9 mouse cellular contexts compared by ENCODE assay signal in genomic region chr19:6397582-6398249, GRCm38 (mm10). TPM values are rescaled to one million over a fixed set of nuclear protein-coding genes. Genes with fewer than 3 reads are reported as not detected.
DNase-seq lines count a peak whose midpoint lies in the region; ATAC-seq and TF ChIP-seq lines count a peak whose summit lies in the region.
"Had no signal": no experiment of that assay in that cellular context is flagged by ENCODE, and none has a peak within 500 bp of the region (broad histone marks: within the 10 kb centered on the region; RNA-seq: fewer than 3 reads in every experiment).

No protein-coding gene starts in this region.

- H3K4me1 ChIP-seq in forebrain, embryonic 10.5 days: peaks cover 48% of the 10 kb centered on the region
- H3K4me1 ChIP-seq in forebrain, embryonic 16.5 days (replicated peaks; ENCODE audit: control insufficient read depth, insufficient read depth, low read length): peaks cover 33% of the 10 kb centered on the region
- peaks cover 1 to 18% of the 10 kb centered on the region in 2 experiments; a peak in 3 of 4 replicates for H3K4me1 ChIP-seq in ES-E14 (ENCODE audit: control insufficient read depth in 2 of 2, insufficient read depth in 2 of 2, low read length in 2 of 2, poor library complexity in 1 of 2)
- peaks cover 34% of the 10 kb centered on the region for H3K4me1 ChIP-seq in midbrain, embryonic 16.5 days (ENCODE audit: control insufficient read depth, insufficient read depth, low read length)

- no peak for DNase-seq in forebrain, embryonic 10.5 days (ENCODE audit: extremely low spot score, low spot score)
- DNase-seq in kidney, adult 11 months: peak; percentile 56
- no peak for DNase-seq in kidney, postnatal 4 days
- no peak for DNase-seq in ES-E14 (ENCODE audit: low read depth, low spot score)
- DNase-seq in cerebellum, postnatal 36 days: no peak

- in situ Hi-C loops in ES-E14 (cut with MboI; ENCODE audit: low sequenced_read_pairs in 2 of 2, unreplicated experiment in 2 of 2): no loop called here

- ATAC-seq in forebrain, embryonic 16.5 days: no peak
- no peak for ATAC-seq in midbrain, embryonic 16.5 days
- ATAC-seq in erythroblast, adult 5-6 weeks (replicated peaks; ENCODE audit: low FRiP score, poor library complexity, severe bottlenecking): no peak

- no peaks in the 10 kb centered on the region for H3K36me3 ChIP-seq in forebrain, embryonic 10.5 days (replicated peaks)
- H3K36me3 ChIP-seq in forebrain, embryonic 16.5 days (ENCODE audit: control insufficient read depth, insufficient read depth): no peaks in the 10 kb centered on the region
- no peaks in the 10 kb centered on the region for H3K36me3 ChIP-seq in ES-E14 (ENCODE audit: control insufficient read depth, insufficient read depth, low read length, poor library complexity, severe bottlenecking)
- H3K36me3 ChIP-seq in midbrain, embryonic 16.5 days (ENCODE audit: control insufficient read depth, insufficient read depth, low read length): no peaks in the 10 kb centered on the region

- H3K4me2 ChIP-seq in forebrain, embryonic 16.5 days (ENCODE audit: low read length): no peak overlapping the region
- H3K4me2 ChIP-seq in midbrain, embryonic 16.5 days (ENCODE audit: low read length): peak overlapping the region; percentile 97; the same call in 1 of the 2 replicates

- H3K27ac ChIP-seq in forebrain, embryonic 10.5 days: no peak overlapping the region
- no peak overlapping the region for H3K27ac ChIP-seq in forebrain, embryonic 16.5 days (ENCODE audit: low read length)
- no peak overlapping the region for H3K27ac ChIP-seq in ES-E14 (ENCODE audit: insufficient read depth, low read depth, low read length, poor library complexity, severe bottlenecking)
- H3K27ac ChIP-seq in midbrain, embryonic 16.5 days (ENCODE audit: low read length): no peak overlapping the region
- H3K27ac ChIP-seq: left cerebral cortex, adult 2 months had no signal

- no peaks in the 10 kb centered on the region for H3K9me3 ChIP-seq in forebrain, embryonic 10.5 days
- no peaks in the 10 kb centered on the region for H3K9me3 ChIP-seq in forebrain, embryonic 16.5 days (ENCODE audit: control insufficient read depth, low read length)
- H3K9me3 ChIP-seq in ES-E14 (ENCODE audit: control insufficient read depth, insufficient read depth, low read depth, low read length): no peaks in the 10 kb centered on the region
- no peaks in the 10 kb centered on the region for H3K9me3 ChIP-seq in midbrain, embryonic 16.5 days (replicated peaks; ENCODE audit: control insufficient read depth, low read length, poor library complexity, severe bottlenecking)

- H3K27me3 ChIP-seq in forebrain, embryonic 10.5 days (ENCODE audit: poor library complexity, severe bottlenecking): peaks cover 56% of the 10 kb centered on the region
- H3K27me3 ChIP-seq in forebrain, embryonic 16.5 days (replicated peaks; ENCODE audit: control insufficient read depth, insufficient read depth, low read length): peaks cover 10% of the 10 kb centered on the region
- H3K27me3 ChIP-seq in midbrain, embryonic 16.5 days (ENCODE audit: control insufficient read depth, insufficient read depth, low read depth, low read length): peaks cover 2% of the 10 kb centered on the region; the same call in 1 of the 2 replicates

- 85% methylated on average over 22 of the region's 22 CpGs for WGBS in forebrain, embryonic 10.5 days
- WGBS in forebrain, embryonic 16.5 days: 90% methylated on average over 22 of the region's 22 CpGs
- WGBS in midbrain, embryonic 16.5 days: 84% methylated on average over 22 of the region's 22 CpGs

- peak overlapping the region; percentile 82 for H3K4me3 ChIP-seq in forebrain, embryonic 10.5 days
- H3K4me3 ChIP-seq in forebrain, embryonic 16.5 days (replicated peaks; ENCODE audit: low read length): no peak overlapping the region
- H3K4me3 ChIP-seq in ES-E14 (ENCODE audit: insufficient read depth in 1 of 2, low read depth in 1 of 2, low read length in 2 of 2, poor library complexity in 1 of 2, severe bottlenecking in 1 of 2): peak overlapping the region; percentile 63 to 74; a peak in 2 of 4 replicates
- H3K4me3 ChIP-seq in midbrain, embryonic 16.5 days (ENCODE audit: low read depth, low read length): no peak overlapping the region

- no peak overlapping the region for H3K9ac ChIP-seq in forebrain, embryonic 16.5 days (replicated peaks; ENCODE audit: low read depth, low read length)
- H3K9ac ChIP-seq in ES-E14 (ENCODE audit: insufficient read depth, low read depth, low read length, poor library complexity, severe bottlenecking): 0 out of 2 replicates have a peak overlapping the region, but pooled peaks have one; percentile 34
- no peak overlapping the region for H3K9ac ChIP-seq in midbrain, embryonic 16.5 days (ENCODE audit: low read depth, low read length)

TF ChIP-seq in ES-E14, 5 proteins besides CTCF, POLR2A, EP300 and RAD21:
- no peak for TF ChIP-seq ZNF384 (IDR thresholded peaks at IDR 0.05; ENCODE audit: low read depth, low read length)
- TF ChIP-seq ZC3H11A (IDR thresholded peaks at IDR 0.05; ENCODE audit: borderline replicate concordance, low read depth, low read length): no peak
- no peak for TF ChIP-seq MAFK (IDR thresholded peaks at IDR 0.05; ENCODE audit: insufficient read depth, low read depth, low read length)
- TF ChIP-seq HCFC1 (IDR thresholded peaks at IDR 0.05; ENCODE audit: borderline replicate concordance, insufficient read depth, low read length): no peak
- no peak for TF ChIP-seq CHD2 (IDR thresholded peaks at IDR 0.05; ENCODE audit: low read depth, low read length)
TF ChIP-seq in ES-E14: peak in this region for 0.

RNA-seq across cellular contexts. Expression of gene Rasgrp2, which starts 1.4 kb away (rescaled TPM):
- 15.6 and 17.0 TPM in 2 replicates for polyA plus RNA-seq in forebrain, embryonic 10.5 days (2016; fragmentation: Nextera tagmentation; extraction: Ambion mirVana)
- 48.8 and 60.8 TPM in 2 replicates for polyA plus RNA-seq in forebrain, embryonic 16.5 days (2015; fragmentation: Nextera tagmentation; extraction: Ambion mirVana)
- total RNA-seq in ES-E14 (2012; rRNA removed): 81.7 and 139 TPM in 2 replicates
- 91.4 and 139 TPM in 2 replicates for polyA plus RNA-seq in midbrain, embryonic 16.5 days (2015; fragmentation: Nextera tagmentation; extraction: Ambion mirVana)
- 55.4 and 90.1 TPM in 2 replicates for total RNA-seq in erythroblast, adult 5-6 weeks (2015; ENCODE audit: low replicate concordance)
- 31.9 and 39.0 TPM in 2 replicates for total RNA-seq in erythroblast, adult 5-6 weeks (2017; ENCODE audit: low replicate concordance)

RNA-seq across cellular contexts. Expression of gene Pygm, which starts 13.5 kb away (rescaled TPM):
- 0.83 and 2.0 TPM in 2 replicates for polyA plus RNA-seq in forebrain, embryonic 10.5 days (2016; fragmentation: Nextera tagmentation; extraction: Ambion mirVana)
- 2.4 and 2.8 TPM in 2 replicates for polyA plus RNA-seq in forebrain, embryonic 16.5 days (2015; fragmentation: Nextera tagmentation; extraction: Ambion mirVana)
- 3.7 and 4.6 TPM in 2 replicates for total RNA-seq in ES-E14 (2012; rRNA removed)
- 7.3 and 7.5 TPM in 2 replicates for polyA plus RNA-seq in midbrain, embryonic 16.5 days (2015; fragmentation: Nextera tagmentation; extraction: Ambion mirVana)
- not detected in 2 replicates for total RNA-seq in erythroblast, adult 5-6 weeks (2015; ENCODE audit: low replicate concordance)
- not detected in 2 replicates for total RNA-seq in erythroblast, adult 5-6 weeks (2017; ENCODE audit: low replicate concordance)

RNA-seq across cellular contexts. Expression of gene Nrxn2, which starts 20.8 kb away (rescaled TPM):
- polyA plus RNA-seq in forebrain, embryonic 10.5 days (2016; fragmentation: Nextera tagmentation; extraction: Ambion mirVana): 2.8 and 3.1 TPM in 2 replicates
- 28.1 and 28.5 TPM in 2 replicates for polyA plus RNA-seq in forebrain, embryonic 16.5 days (2015; fragmentation: Nextera tagmentation; extraction: Ambion mirVana)
- total RNA-seq in ES-E14 (2012; rRNA removed): 9.5 and 17.1 TPM in 2 replicates
- polyA plus RNA-seq in midbrain, embryonic 16.5 days (2015; fragmentation: Nextera tagmentation; extraction: Ambion mirVana): 30.4 and 37.5 TPM in 2 replicates
- total RNA-seq in erythroblast, adult 5-6 weeks (2015; ENCODE audit: low replicate concordance): not detected in 2 replicates
- not detected in 2 replicates for total RNA-seq in erythroblast, adult 5-6 weeks (2017; ENCODE audit: low replicate concordance)

RNA-seq across cellular contexts. Expression of gene Sf1, which starts 34.2 kb away (rescaled TPM):
- polyA plus RNA-seq in forebrain, embryonic 10.5 days (2016; fragmentation: Nextera tagmentation; extraction: Ambion mirVana): 201 TPM in 2 replicates
- polyA plus RNA-seq in forebrain, embryonic 16.5 days (2015; fragmentation: Nextera tagmentation; extraction: Ambion mirVana): 122 and 127 TPM in 2 replicates
- total RNA-seq in ES-E14 (2012; rRNA removed): 150 and 164 TPM in 2 replicates
- polyA plus RNA-seq in midbrain, embryonic 16.5 days (2015; fragmentation: Nextera tagmentation; extraction: Ambion mirVana): 95.9 and 99.5 TPM in 2 replicates
- 71.3 and 72.7 TPM in 2 replicates for total RNA-seq in erythroblast, adult 5-6 weeks (2015; ENCODE audit: low replicate concordance)
- total RNA-seq in erythroblast, adult 5-6 weeks (2017; ENCODE audit: low replicate concordance): 42.1 and 81.4 TPM in 2 replicates

RNA-seq across cellular contexts. Expression of gene Map4k2, which starts 56.8 kb away (rescaled TPM):
- polyA plus RNA-seq in forebrain, embryonic 10.5 days (2016; fragmentation: Nextera tagmentation; extraction: Ambion mirVana): 12.6 and 14.5 TPM in 2 replicates
- 12.3 and 21.2 TPM in 2 replicates for polyA plus RNA-seq in forebrain, embryonic 16.5 days (2015; fragmentation: Nextera tagmentation; extraction: Ambion mirVana)
- 29.4 and 43.6 TPM in 2 replicates for total RNA-seq in ES-E14 (2012; rRNA removed)
- polyA plus RNA-seq in midbrain, embryonic 16.5 days (2015; fragmentation: Nextera tagmentation; extraction: Ambion mirVana): 19.0 and 20.1 TPM in 2 replicates
- total RNA-seq in erythroblast, adult 5-6 weeks (2015; ENCODE audit: low replicate concordance): 21.5 and 30.0 TPM in 2 replicates
- 14.5 and 21.1 TPM in 2 replicates for total RNA-seq in erythroblast, adult 5-6 weeks (2017; ENCODE audit: low replicate concordance)

Comparison
In these comparisons a context has a peak if more than half of its experiments do, and no peak if none do; other contexts are left out.
1. H3K4me3 ChIP-seq: peak in forebrain, embryonic 10.5 days (single experiment) and ES-E14 (2 of 2); none in forebrain, embryonic 16.5 days (single experiment) and midbrain, embryonic 16.5 days (single experiment).